ENCODE assay signal across 8 mouse cellular contexts in genomic region chr6:101198943-101199298, GRCm38 (mm10).
DNase-seq lines count a peak whose midpoint lies in the region; ATAC-seq lines count a peak whose summit lies in the region.

No protein-coding gene starts in this region.

- no peak for DNase-seq in kidney, postnatal 36 days
- DNase-seq in embryo, embryonic 10.5 days (ENCODE audit: low spot score) = peak; percentile 54
- peak; percentile 57 for DNase-seq in hindbrain, embryonic 11.5 days (ENCODE audit: low spot score)
- DNase-seq in ovary, postnatal 14 days (ENCODE audit: low spot score) = no peak
- DNase-seq in cerebellum, adult 18-20 months = no peak
- no peak for DNase-seq in thymus, postnatal 0 days (ENCODE audit: low spot score)

- no peaks in the 10 kb centered on the region for H3K36me3 ChIP-seq in kidney, embryonic 16.5 days (ENCODE audit: insufficient read depth, low read length)
- H3K36me3 ChIP-seq in hindbrain, embryonic 11.5 days (ENCODE audit: control insufficient read depth, insufficient read depth, low read length) = no peaks in the 10 kb centered on the region
- H3K36me3 ChIP-seq in midbrain, embryonic 16.5 days (ENCODE audit: control insufficient read depth, insufficient read depth, low read length) = no peaks in the 10 kb centered on the region

- ATAC-seq in kidney, embryonic 16.5 days (ENCODE audit: low FRiP score, low TSS enrichment) = peak; percentile 57; the same call in 1 of the 2 replicates
- peak; percentile 72 for ATAC-seq in hindbrain, embryonic 11.5 days (ENCODE audit: low FRiP score)
- peak; percentile 78 for ATAC-seq in midbrain, embryonic 16.5 days

- peaks cover 24% of the 10 kb centered on the region for H3K4me1 ChIP-seq in kidney, embryonic 16.5 days (ENCODE audit: insufficient read depth, low read length)
- H3K4me1 ChIP-seq in hindbrain, embryonic 11.5 days (replicated peaks; ENCODE audit: control insufficient read depth, insufficient read depth, low read length) = peaks cover 7% of the 10 kb centered on the region; the same call in 1 of the 2 replicates
- H3K4me1 ChIP-seq in midbrain, embryonic 16.5 days (ENCODE audit: control insufficient read depth, insufficient read depth, low read length) = peaks cover 29% of the 10 kb centered on the region

- H3K27ac ChIP-seq in kidney, embryonic 16.5 days (ENCODE audit: low read length) = no peak overlapping the region
- H3K27ac ChIP-seq in hindbrain, embryonic 11.5 days (ENCODE audit: low read depth, low read length) = peak overlapping the region; percentile 90
- peak overlapping the region; percentile 78 for H3K27ac ChIP-seq in midbrain, embryonic 16.5 days (ENCODE audit: low read length)

- peak overlapping the region; percentile 46 for H3K4me2 ChIP-seq in kidney, embryonic 16.5 days (replicated peaks; ENCODE audit: low read depth, low read length)
- peak overlapping the region; percentile 68 for H3K4me2 ChIP-seq in hindbrain, embryonic 11.5 days (replicated peaks; ENCODE audit: low read depth, low read length)
- H3K4me2 ChIP-seq in midbrain, embryonic 16.5 days (ENCODE audit: low read length) = peak overlapping the region; percentile 81

- 7% methylated on average over 8 of the region's 8 CpGs for WGBS in kidney, embryonic 16.5 days
- WGBS in hindbrain, embryonic 11.5 days = 6% methylated on average over 8 of the region's 8 CpGs
- 0% methylated on average over 8 of the region's 8 CpGs for WGBS in midbrain, embryonic 16.5 days

- peak overlapping the region; percentile 46; the same call in 1 of the 2 replicates for H3K9ac ChIP-seq in kidney, embryonic 16.5 days (replicated peaks; ENCODE audit: low read length)
- H3K9ac ChIP-seq in hindbrain, embryonic 11.5 days (ENCODE audit: low read depth, low read length) = peak overlapping the region; percentile 57
- peak overlapping the region; percentile 57 for H3K9ac ChIP-seq in midbrain, embryonic 16.5 days (ENCODE audit: low read depth, low read length)

- peak overlapping the region; percentile 33 for H3K4me3 ChIP-seq in kidney, embryonic 16.5 days (ENCODE audit: low read length)
- peak overlapping the region; percentile 41 for H3K4me3 ChIP-seq in hindbrain, embryonic 11.5 days (ENCODE audit: low read depth, low read length)
- H3K4me3 ChIP-seq in midbrain, embryonic 16.5 days (ENCODE audit: low read depth, low read length) = peak overlapping the region; percentile 47

- no peaks in the 10 kb centered on the region for H3K27me3 ChIP-seq in kidney, embryonic 16.5 days (ENCODE audit: insufficient read depth, low read length)
- H3K27me3 ChIP-seq in hindbrain, embryonic 11.5 days (ENCODE audit: control insufficient read depth, insufficient read depth, low read length) = no peaks in the 10 kb centered on the region
- H3K27me3 ChIP-seq in midbrain, embryonic 16.5 days (ENCODE audit: control insufficient read depth, insufficient read depth, low read depth, low read length) = no peaks in the 10 kb centered on the region; the same call in 1 of the 2 replicates

- H3K9me3 ChIP-seq in kidney, embryonic 16.5 days (ENCODE audit: low read length) = no peaks in the 10 kb centered on the region
- no peaks in the 10 kb centered on the region for H3K9me3 ChIP-seq in hindbrain, embryonic 11.5 days (ENCODE audit: control insufficient read depth, low read length)
- no peaks in the 10 kb centered on the region for H3K9me3 ChIP-seq in midbrain, embryonic 16.5 days (replicated peaks; ENCODE audit: control insufficient read depth, low read length, poor library complexity, severe bottlenecking)

Comparison
In these comparisons a context has a peak if more than half of its experiments do, and no peak if none do; other contexts are left out.
1. DNase-seq: peak in embryo, embryonic 10.5 days (single experiment) and hindbrain, embryonic 11.5 days (single experiment); none in kidney, postnatal 36 days (0 of 2), ovary, postnatal 14 days (single experiment), cerebellum, adult 18-20 months (0 of 2) and thymus, postnatal 0 days (single experiment).
2. Peak in every context shown above with its lines, with median percentiles within 50 percentile points of each other: ATAC-seq, H3K4me2 ChIP-seq, H3K4me3 ChIP-seq and H3K9ac ChIP-seq.